Mouse (Mus musculus) forebrain, postnatal 0 days (tissue): ENCODE measurements at regions not wholly inside any gene's neighbourhood (a gene's known extent, or its start where the extent isn't known, plus 50 kb on each side); places are given as distances from the start of the nearest gene placed in this dataset.
A peak's percentile ranks its signal among the peaks of the same experiment; 100 is the strongest.

Source experiments
- ATAC-seq: fragments of 200-750 bp; cut with Nextera tagmentation; 2 replicates; pipeline ENCODE4 v1.8.0; 2017; ENCODE audit warnings: mild to moderate bottlenecking, moderate library complexity
- DNase-seq: peaks from one replicate; pipeline ENCODE4 v3.0.0-alpha.2; 2015
- H3K27ac ChIP-seq: fragments of 300-500 bp; sonication (generic); 2 replicates; pipeline ENCODE4 v1.5.1; 2014; ENCODE audit warnings: low read depth, mild to moderate bottlenecking, antibody characterized with exemption, low read length, moderate library complexity, mixed read lengths
- H3K27me3 ChIP-seq: fragments of 300-500 bp; sonication (generic); 2 replicates; pipeline ENCODE4 v1.6.1; 2014; ENCODE audit warnings: mild to moderate bottlenecking, low read length, mixed read lengths; ENCODE audit not compliant: insufficient read depth
- H3K36me3 ChIP-seq: fragments of 300-500 bp; sonication (generic); 2 replicates; pipeline ENCODE4 v1.6.1; 2014; ENCODE audit warnings: mild to moderate bottlenecking, moderate library complexity; ENCODE audit not compliant: insufficient read depth
- H3K4me1 ChIP-seq: fragments of 300-500 bp; sonication (generic); 2 replicates; pipeline ENCODE4 v1.6.1; 2014; ENCODE audit warnings: antibody characterized with exemption; ENCODE audit not compliant: insufficient read depth
- H3K4me2 ChIP-seq: fragments of 300-500 bp; sonication (generic); 2 replicates; pipeline ENCODE4 v1.6.1; 2014; ENCODE audit warnings: low read depth, mild to moderate bottlenecking, moderate library complexity
- H3K4me3 ChIP-seq: fragments of 300-500 bp; sonication (generic); 2 replicates; pipeline ENCODE4 v1.5.1; 2014; ENCODE audit warnings: low read depth, low read length, mixed read lengths
- H3K9ac ChIP-seq: fragments of 300-500 bp; sonication (generic); 2 replicates; pipeline ENCODE4 v1.6.1; 2014; ENCODE audit warnings: mild to moderate bottlenecking
- H3K9me3 ChIP-seq: fragments of 300-500 bp; sonication (generic); 2 replicates; pipeline ENCODE4 v1.6.1; 2016; ENCODE audit warnings: low read length
- CTCF ChIP-seq: sonication (generic); IDR thresholded peaks from 2 replicates; pipeline ENCODE4 v1.5.1; 2016; ENCODE audit warnings: antibody characterized with exemption, control low read depth, low read depth
- WGBS: fragments of 180-500 bp; shearing (Covaris S2); extraction: QIAGEN DNeasy Blood & Tissue Kit; methylation state at CpG from one replicate; pipeline ENCODE4 v1.1.7; 2014; 5-methylcytosine and 5-hydroxymethylcytosine counted together

DNA sequence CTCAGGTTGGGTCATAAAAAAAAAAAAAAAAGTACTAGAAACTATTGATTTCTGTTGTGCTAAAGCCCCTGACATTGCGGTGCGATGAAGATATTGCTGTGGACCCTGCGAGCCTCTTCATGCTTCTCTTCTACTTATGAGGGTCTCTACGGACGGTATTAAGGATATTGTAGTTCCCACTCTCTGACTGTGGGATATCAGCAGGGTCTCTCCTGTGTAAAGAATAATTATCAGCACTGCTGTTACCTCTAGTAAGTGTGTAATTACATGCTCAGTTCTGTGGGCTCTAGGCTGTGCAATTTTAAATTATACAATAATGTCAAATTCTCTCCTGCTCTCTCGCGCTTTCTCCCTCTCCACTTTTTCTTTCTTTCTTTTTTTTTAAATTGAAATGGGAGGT is 1545.9 kb upstream of the Gulo start:
- Histone ChIP-seq H3K9ac (no peak overlapping the region), H3K27me3 (0 out of 2 replicates have a peak, but pooled peaks cover 3% of the 10 kb centered on the region), H3K9me3 (no peaks in the 10 kb centered on the region), H3K4me3 (no peak overlapping the region), H3K36me3 (no peaks in the 10 kb centered on the region), H3K4me2 (no peak overlapping the region), H3K27ac (no peak overlapping the region), H3K4me1 (no peaks in the 10 kb centered on the region)
- DNase-seq (no peak), ATAC-seq (no peak)
- TF ChIP-seq CTCF = no peak
- WGBS = 83% methylated on average over 7 of the region's 7 CpGs

DNA sequence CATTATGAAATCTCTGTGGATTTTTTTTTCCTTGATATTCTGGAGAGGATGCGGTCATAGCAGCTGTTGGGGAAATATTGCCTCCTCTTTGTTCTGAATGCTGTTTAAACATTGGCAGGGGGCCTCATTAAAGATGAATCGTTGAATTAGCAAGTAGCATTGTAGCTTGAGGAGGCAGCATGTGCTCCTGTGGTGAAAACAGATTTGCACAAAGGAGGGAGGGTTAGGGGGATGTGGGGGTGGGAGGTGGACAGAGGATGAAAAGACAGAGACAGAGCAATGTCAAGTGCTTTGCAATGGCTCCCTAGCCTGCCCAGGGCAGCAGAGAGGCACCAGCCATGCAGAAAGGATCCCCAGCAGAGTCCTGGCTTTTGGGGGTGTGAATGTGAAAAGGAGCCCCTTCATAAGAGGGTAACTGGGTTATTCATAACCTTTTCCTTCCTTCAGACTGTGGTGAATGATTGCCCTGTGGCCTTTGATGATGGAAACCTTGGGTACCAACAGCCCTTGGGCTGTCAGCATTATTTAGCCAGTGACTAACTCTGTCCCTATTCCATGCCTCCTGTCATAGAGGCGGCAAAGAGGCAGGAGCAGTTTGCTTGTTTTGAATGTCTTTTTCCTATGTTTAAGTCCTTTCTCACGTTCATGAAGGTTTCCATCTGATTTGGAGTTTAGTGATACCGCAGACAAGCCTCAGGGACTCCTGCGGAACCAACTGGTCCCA is 1541.6 kb upstream of the Gulo start:
- no peak overlapping the region for H3K4me2 ChIP-seq
- peak; percentile 21 for DNase-seq
- H3K36me3 ChIP-seq = no peaks in the 10 kb centered on the region
- H3K4me3 ChIP-seq = no peak overlapping the region
- H3K9ac ChIP-seq = no peak overlapping the region
- TF ChIP-seq CTCF = no peak
- WGBS = 50% methylated on average over 6 of the region's 6 CpGs
- peaks cover 3% of the 10 kb centered on the region; the same call in 1 of the 2 replicates for H3K27me3 ChIP-seq
- no peaks in the 10 kb centered on the region for H3K9me3 ChIP-seq
- peak; percentile 64 for ATAC-seq
- H3K27ac ChIP-seq = no peak overlapping the region
- no peaks in the 10 kb centered on the region for H3K4me1 ChIP-seq

DNA sequence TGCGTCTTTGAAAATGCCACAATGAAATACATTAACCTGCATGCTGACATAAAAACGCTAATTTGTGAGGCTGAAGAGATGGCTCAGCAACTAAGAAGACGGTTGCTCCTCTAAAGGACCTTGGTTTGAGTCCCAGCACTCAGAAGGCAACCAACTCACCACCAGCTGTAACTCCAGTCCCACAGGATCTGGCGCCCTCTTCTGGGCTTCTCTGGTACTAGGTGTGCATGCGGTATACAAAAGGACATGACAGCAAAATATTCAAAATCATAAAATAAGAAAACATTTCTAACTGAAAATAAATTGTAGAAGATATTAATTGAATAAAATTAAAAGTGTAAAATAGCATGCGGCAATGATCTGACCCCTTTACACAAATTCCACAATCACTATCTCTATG is 1539.7 kb upstream of the Gulo start:
- no peak overlapping the region for H3K4me3 ChIP-seq
- no peak overlapping the region for H3K4me2 ChIP-seq

DNA sequence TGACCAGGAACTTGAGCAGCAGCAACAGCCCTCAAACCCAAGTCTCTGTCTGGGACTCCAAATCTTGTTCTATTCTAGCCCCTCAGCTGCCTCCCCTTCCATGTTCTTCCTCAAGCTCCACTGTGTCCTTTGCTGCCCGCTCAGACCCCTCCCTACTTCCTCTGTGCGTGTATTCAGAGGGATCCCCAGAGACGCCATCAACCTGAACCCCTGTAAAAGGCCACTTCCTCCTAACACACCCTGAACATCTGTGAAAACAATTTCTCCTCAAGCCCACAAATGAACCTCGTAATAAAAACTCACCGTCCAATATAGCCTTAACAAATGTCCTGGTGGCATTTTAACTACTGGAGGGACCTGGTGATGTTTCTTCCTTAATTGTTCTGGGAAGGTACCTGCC is 1536.0 kb upstream of the Gulo start:
- H3K36me3 ChIP-seq = no peaks in the 10 kb centered on the region
- no peaks in the 10 kb centered on the region; the same call in 1 of the 2 replicates for H3K27me3 ChIP-seq
- no peak overlapping the region for H3K27ac ChIP-seq
- DNase-seq (no peak), ATAC-seq (no peak)
- H3K9ac ChIP-seq = no peak overlapping the region
- peaks cover 6% of the 10 kb centered on the region; the same call in 1 of the 2 replicates for H3K4me1 ChIP-seq
- H3K4me3 ChIP-seq = no peak overlapping the region
- H3K9me3 ChIP-seq = peaks cover 12% of the 10 kb centered on the region; the same call in 1 of the 2 replicates
- 84% methylated on average over 5 of the region's 5 CpGs for WGBS
- TF ChIP-seq CTCF = no peak
- no peak overlapping the region for H3K4me2 ChIP-seq

More for the DNA sequence above, 1539.7 kb upstream of the Gulo start:
- WGBS = 88% methylated on average over 6 of the region's 6 CpGs
- H3K4me1 ChIP-seq = no peaks in the 10 kb centered on the region
- DNase-seq = no peak
- H3K27me3 ChIP-seq = peaks cover 3% of the 10 kb centered on the region; the same call in 1 of the 2 replicates
- no peak overlapping the region for H3K27ac ChIP-seq
- no peaks in the 10 kb centered on the region for H3K36me3 ChIP-seq
- H3K9ac ChIP-seq = no peak overlapping the region
- peak; percentile 40 for TF ChIP-seq CTCF
- H3K9me3 ChIP-seq = peaks cover 1% of the 10 kb centered on the region; the same call in 1 of the 2 replicates
- ATAC-seq = no peak

DNA sequence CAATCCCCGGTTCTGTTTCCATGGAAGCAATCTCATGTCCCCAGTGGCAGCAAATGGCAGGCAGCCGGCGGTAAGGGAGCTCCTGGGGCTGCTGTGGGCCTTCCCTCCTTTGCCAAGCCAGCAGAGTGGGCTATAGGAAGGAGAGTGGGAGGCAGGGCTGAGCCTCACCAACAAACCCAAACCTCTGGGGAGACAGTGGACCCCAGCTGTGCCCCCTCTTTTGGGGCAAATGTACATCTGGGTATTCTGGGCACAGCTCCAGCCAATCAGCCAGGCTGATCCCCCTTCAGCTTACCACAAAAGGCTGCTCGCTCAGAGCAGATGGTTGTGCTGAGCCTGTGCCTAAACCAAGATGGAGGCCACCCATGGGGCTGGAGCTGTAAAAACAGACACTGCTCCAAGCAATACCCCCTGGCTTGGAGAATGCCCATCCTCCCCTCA is 1532.3 kb upstream of the Gulo start:
- DNase-seq (peak; percentile 76), ATAC-seq (peak; percentile 75)
- Histone ChIP-seq H3K9me3 (peaks cover 12% of the 10 kb centered on the region; the same call in 1 of the 2 replicates), H3K27me3 (no peaks in the 10 kb centered on the region), H3K9ac (no peak overlapping the region), H3K36me3 (no peaks in the 10 kb centered on the region), H3K27ac (no peak overlapping the region), H3K4me1 (peaks cover 17% of the 10 kb centered on the region), H3K4me2 (no peak overlapping the region), H3K4me3 (no peak overlapping the region)
- TF ChIP-seq CTCF = 0 out of 2 replicates have a peak, but pooled peaks have one; percentile 22
- WGBS = 15% methylated on average over 4 of the region's 4 CpGs

DNA sequence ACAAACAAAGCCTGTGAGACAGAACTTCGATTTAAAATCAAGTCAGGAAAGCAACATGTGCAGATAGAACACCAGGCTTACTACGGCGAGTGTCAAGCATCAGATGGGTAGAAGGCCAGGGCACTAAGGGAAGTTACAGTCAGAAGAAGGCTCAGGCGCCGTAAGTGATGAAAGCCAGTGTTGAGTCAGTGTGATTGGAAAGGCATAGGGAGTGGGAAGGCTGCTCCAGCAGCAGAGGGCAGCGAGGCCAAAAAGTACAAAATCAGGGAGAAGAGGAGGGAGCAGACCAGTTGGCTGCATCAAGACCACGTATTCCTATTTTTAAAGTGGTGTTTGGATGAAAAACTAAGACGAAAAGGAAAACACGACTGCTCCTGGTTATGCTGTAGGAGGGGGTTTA is 1529.7 kb upstream of the Gulo start:
- Histone ChIP-seq H3K36me3 (no peaks in the 10 kb centered on the region), H3K9ac (no peak overlapping the region), H3K27me3 (peaks cover 3% of the 10 kb centered on the region; the same call in 1 of the 2 replicates), H3K9me3 (peaks cover 11% of the 10 kb centered on the region; the same call in 1 of the 2 replicates), H3K27ac (no peak overlapping the region), H3K4me3 (no peak overlapping the region), H3K4me2 (no peak overlapping the region), H3K4me1 (peaks cover 17% of the 10 kb centered on the region)
- 76% methylated on average over 9 of the region's 9 CpGs for WGBS
- ATAC-seq (no peak), DNase-seq (no peak)
- no peak for TF ChIP-seq CTCF
